Mouse (Mus musculus): ENCODE data around the gene Tmem69.

DNA sequence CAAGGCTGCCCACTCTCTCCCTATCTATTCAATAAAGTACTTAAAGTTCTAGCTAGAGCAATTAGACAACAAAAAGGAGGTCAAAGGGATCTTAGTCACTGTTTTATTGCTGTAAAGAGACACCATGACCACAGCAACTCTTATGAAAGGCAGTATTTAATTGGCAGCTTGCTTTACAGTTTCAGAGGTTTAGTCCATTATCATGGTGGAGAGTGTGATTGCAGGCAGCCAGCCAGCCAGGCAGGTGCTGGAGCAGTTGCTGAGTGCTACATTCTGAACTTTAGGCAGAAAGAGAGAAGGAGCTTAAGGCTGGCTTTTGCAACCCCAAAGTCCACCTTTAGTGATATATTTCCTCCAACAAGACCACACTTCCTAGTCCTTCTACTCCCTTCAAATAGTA lies 19.4 kb downstream of the Tmem69 start:
- TF ChIP-seq CTCF (IDR thresholded peaks at IDR 0.05; ENCODE audit: borderline replicate concordance, insufficient read depth, low read length) (no peak), POLR2A (IDR thresholded peaks at IDR 0.05; ENCODE audit: low read depth, low read length) (no peak)
